Mouse (Mus musculus) Patski (cell line): ENCODE results near the gene Lcmt2. TPM values are rescaled to one million over a fixed set of nuclear protein-coding genes. Genes with fewer than 3 reads are reported as not detected.

Experiments
- ATAC-seq: fragments of 100-300 bp; one replicate; pipeline ENCODE4 v1.8.0; 2021
- CTCF ChIA-PET: fragments of 350-600 bp; sonication (Branson Sonifier 250); formaldehyde crosslinking; loops from one replicate; lab custom pipeline; 2022; ENCODE audit warnings: inconsistent platforms; lab: Charles Lee
- POLR2A ChIA-PET: fragments of 350-600 bp; sonication (Branson Sonifier 250); formaldehyde crosslinking; loops from one replicate; lab custom pipeline; 2022; ENCODE audit warnings: antibody characterized with exemption, inconsistent platforms; lab: Charles Lee
- DNase-seq: peaks from one replicate; pipeline ENCODE4 v3.0.0-alpha.2; 2011; ENCODE audit warnings: low read depth, low spot score
- H3K27me3 ChIP-seq: fragments of 371-371 bp; one replicate; pipeline ENCODE4 v1.5.1; 2021
- CTCF ChIP-seq: fragments of 100-300 bp; IDR thresholded peaks from one replicate; pipeline ENCODE4 v1.5.1; 2021
- in situ Hi-C: fragments of 300-500 bp; cut with MboI; formaldehyde crosslinking; loops from 3 replicates; pipeline ENCODE4 v1.11.1; 2018; ENCODE audit warnings: low pct_unique_long_range_greater_than_20kb, mixed read lengths
- polyA plus RNA-seq: library from polyadenylated mRNA; unstranded; gene quantifications from one replicate; pipeline ENCODE4 v1.2.3, GENCODE M21; 2021

Gene Lcmt2
- 7.8 TPM for polyA plus RNA-seq

GRCm38 (mm10) chr2:121140018-121140882 lies at the start of gene Lcmt2, which contains the start of gene Adal:
Gene Lcmt2 (minus strand): TSS chr2:121140653.
Gene Adal (plus strand): TSS chr2:121140428.
- in situ Hi-C loops = no loop called here
- no peak for TF ChIP-seq CTCF
- POLR2A ChIA-PET = interaction anchor here (0.5 to 1.4 kb wide), 5 partner anchors 16 to 153 kb away, joined by 3 to 6 read pairs (median 3); partner anchors contain the start of gene Tgm7
- CTCF ChIA-PET = interaction anchor here (0.9 kb wide), 1 partner anchor 10 kb away, joined by 4 read pairs; no protein-coding TSS in a partner anchor
- ATAC-seq = peak; percentile 84
- DNase-seq = no peak
- H3K27me3 ChIP-seq = no peaks in the 10 kb centered on the region

GRCm38 (mm10) chr2:121188530-121188929 lies 48.1 kb upstream of the Lcmt2 start:
- ChIA-PET POLR2A (no interaction called here), CTCF (interaction anchor here (1.0 to 2.4 kb wide), 4 partner anchors 8 to 15 kb away, joined by 3 to 8 read pairs (median 5); no protein-coding TSS in a partner anchor)
- no peaks in the 10 kb centered on the region for H3K27me3 ChIP-seq
- in situ Hi-C loops = loop anchor here (5.0 kb wide), 1 partner anchor 214 kb away; no protein-coding TSS in a partner anchor
- DNase-seq = no peak
- TF ChIP-seq CTCF = peak; percentile 46
- no peak for ATAC-seq

GRCm38 (mm10) chr2:121184142-121184541 lies 43.7 kb upstream of the Lcmt2 start:
- no peak for ATAC-seq
- in situ Hi-C loops = no loop called here
- DNase-seq = no peak
- ChIA-PET POLR2A (no interaction called here), CTCF (no interaction called here)
- no peaks in the 10 kb centered on the region for H3K27me3 ChIP-seq
- TF ChIP-seq CTCF = no peak

- DNase-seq (no peak), ATAC-seq (no peak)
- ChIA-PET POLR2A (interaction anchor here (1.0 kb wide), 1 partner anchor 13 kb away, joined by 3 read pairs; no protein-coding TSS in a partner anchor), CTCF (interaction anchor here (1.3 kb wide), 1 partner anchor 33 kb away, joined by 3 read pairs; no protein-coding TSS in a partner anchor)
- no peak for TF ChIP-seq CTCF
- in situ Hi-C loops = no loop called here
- no peaks in the 10 kb centered on the region for H3K27me3 ChIP-seq
Measured at GRCm38 (mm10) chr2:121183431-121183830, 43.0 kb upstream of the Lcmt2 start.

GRCm38 (mm10) chr2:121178828-121179479 lies 38.5 kb upstream of the Lcmt2 start:
- DNase-seq = no peak
- no peaks in the 10 kb centered on the region for H3K27me3 ChIP-seq
- ChIA-PET CTCF (interaction anchor here (1.3 kb wide), 1 partner anchor 11 kb away, joined by 3 read pairs; no protein-coding TSS in a partner anchor), POLR2A (interaction anchor here (1.0 kb wide), 1 partner anchor 8 kb away, joined by 3 read pairs; the partner anchor contains the start of genes Tubgcp4 and Zscan29)
- TF ChIP-seq CTCF = peak; percentile 47
- in situ Hi-C loops = no loop called here
- ATAC-seq = no peak

GRCm38 (mm10) chr2:121170980-121171742 lies 30.7 kb upstream of the Lcmt2 start, which contains the start of gene Zscan29:
Gene Zscan29 (minus strand): TSS chr2:121171125.
- ATAC-seq (peak; percentile 83), DNase-seq (peak; percentile 39)
- ChIA-PET POLR2A (interaction anchor here (1.1 kb wide), 1 partner anchor 9 kb away, joined by 3 read pairs; no protein-coding TSS in a partner anchor), CTCF (no interaction called here)
- no peaks in the 10 kb centered on the region for H3K27me3 ChIP-seq
- peak; percentile 55 for TF ChIP-seq CTCF
- in situ Hi-C loops = no loop called here

GRCm38 (mm10) chr2:121170481-121170971 lies 30.1 kb upstream of the Lcmt2 start, which contains the start of gene Tubgcp4:
Gene Tubgcp4 (plus strand): TSS chr2:121170654.
- DNase-seq = peak; percentile 9
- CTCF ChIA-PET = no interaction called here

GRCm38 (mm10) chr2:121169902-121170301 lies 29.4 kb upstream of the Lcmt2 start:
- DNase-seq (peak; percentile 4), ATAC-seq (no peak)
- POLR2A ChIA-PET = interaction anchor here (0.5 to 1.1 kb wide), 2 partner anchors 10 to 104 kb away, joined by 3 read pairs; no protein-coding TSS in a partner anchor
- CTCF ChIA-PET = no interaction called here
- no peak for TF ChIP-seq CTCF
- H3K27me3 ChIP-seq = no peaks in the 10 kb centered on the region
- in situ Hi-C loops = no loop called here

More at GRCm38 (mm10) chr2:121170481-121170971, 30.1 kb upstream of the Lcmt2 start, which contains the start of gene Tubgcp4:
- POLR2A ChIA-PET = interaction anchor here (1.1 kb wide), 1 partner anchor 9 kb away, joined by 3 read pairs; no protein-coding TSS in a partner anchor
- in situ Hi-C loops = no loop called here
- no peaks in the 10 kb centered on the region for H3K27me3 ChIP-seq
- no peak for TF ChIP-seq CTCF
- ATAC-seq = peak; percentile 38

GRCm38 (mm10) chr2:121169173-121169572 lies 28.7 kb upstream of the Lcmt2 start:
- in situ Hi-C loops = no loop called here
- DNase-seq = no peak
- ChIA-PET CTCF (no interaction called here), POLR2A (interaction anchor here (0.5 to 1.1 kb wide), 2 partner anchors 29 to 103 kb away, joined by 3 read pairs; partner anchors contain the start of genes Adal and Lcmt2)
- TF ChIP-seq CTCF = no peak
- H3K27me3 ChIP-seq = no peaks in the 10 kb centered on the region
- no peak for ATAC-seq
